Mouse (Mus musculus) testis, adult 2 months (tissue): ENCODE results near the gene Gm12117.

Experiments used
- CTCF ChIP-seq: fragments of 200-500 bp; IDR thresholded peaks from 2 replicates; pipeline ENCODE4 v1.5.1; 2012; ENCODE audit warnings: low read depth, mild to moderate bottlenecking, inconsistent platforms, low read length, moderate library complexity; ENCODE audit not compliant: control insufficient read depth, insufficient read depth, insufficient replicate concordance
- POLR2A ChIP-seq: fragments of 200-500 bp; IDR thresholded peaks from 2 replicates; pipeline ENCODE4 v1.6.1; 2012; ENCODE audit warnings: low read depth, mild to moderate bottlenecking, inconsistent platforms, low read length, moderate library complexity; ENCODE audit not compliant: control insufficient read depth

DNA sequence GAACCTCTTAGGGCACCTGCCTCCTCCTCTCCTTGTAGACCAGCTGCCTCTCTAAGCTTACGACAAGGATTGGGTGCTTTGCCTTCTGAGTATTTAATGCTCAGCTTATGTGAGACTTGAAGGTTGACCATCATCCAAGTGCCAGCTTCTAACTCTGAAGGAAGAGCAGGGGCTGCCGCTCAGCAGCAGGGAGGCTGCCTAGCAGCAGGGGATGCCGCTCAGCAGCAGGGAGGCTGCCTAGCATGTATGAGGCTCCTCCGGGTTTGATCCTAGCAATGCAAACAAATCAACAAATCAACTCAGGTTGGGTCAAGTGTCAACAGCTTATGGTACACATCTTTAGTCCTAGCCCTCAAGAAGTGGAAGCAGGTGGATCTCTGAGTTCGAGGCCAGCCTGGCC is 44.5 kb downstream of the Gm12117 start:
- TF ChIP-seq CTCF (no peak), POLR2A (no peak)
